Mouse (Mus musculus) CH12.LX (cell line): ENCODE data around the gene Htt. TPM values are rescaled to one million over a fixed set of nuclear protein-coding genes. Genes with fewer than 3 reads are reported as not detected.

Source experiments
- DNase-seq: peaks from one replicate; pipeline ENCODE4 v3.0.0-alpha.2; 2013; ENCODE audit errors: extremely low read depth
- H3K27ac ChIP-seq: 2 replicates; pipeline ENCODE4 v1.5.1; 2012; ENCODE audit warnings: low read depth, mild to moderate bottlenecking, control low read depth, moderate library complexity; ENCODE audit not compliant: insufficient read depth
- H3K27me3 ChIP-seq: replicated peaks from 2 replicates; pipeline ENCODE3; 2012; ENCODE audit warnings: inconsistent platforms
- H3K36me3 ChIP-seq, 2 experiments: replicated peaks in 1 of 2; 2 replicates each; pipeline versions ENCODE3 to v1.6.1; 2012; ENCODE audit warnings: inconsistent platforms in 1 of 2, low read length in 1 of 2, mild to moderate bottlenecking in 1 of 2, mixed read lengths in 1 of 2, moderate library complexity in 1 of 2; ENCODE audit not compliant: control insufficient read depth in 1 of 2, insufficient read depth in 1 of 2
- H3K4me1 ChIP-seq, 2 experiments: 2 replicates each; pipeline ENCODE4 v1.6.1; 2012; ENCODE audit warnings: inconsistent platforms in 1 of 2, moderate library complexity in 1 of 2; ENCODE audit not compliant: insufficient read depth in 2 of 2, control insufficient read depth in 1 of 2
- H3K4me2 ChIP-seq: 2 replicates; pipeline ENCODE4 v1.6.1; 2012; ENCODE audit warnings: low read depth, mild to moderate bottlenecking, control low read depth; ENCODE audit not compliant: poor library complexity, insufficient read depth, severe bottlenecking
- H3K4me3 ChIP-seq, 3 experiments: fragments of 150-350 bp in 1 of 3; sonication (generic) in 1 of 3; replicated peaks in 1 of 3; 2 replicates each; pipeline versions ENCODE3 to v1.5.1; 2011 to 2012; ENCODE audit warnings: low read depth in 2 of 3, low read length in 2 of 3, mild to moderate bottlenecking in 2 of 3, moderate library complexity in 2 of 3, control low read depth in 1 of 3, improper control_type of control experiment in 1 of 3, inconsistent platforms in 1 of 3, mixed read lengths in 1 of 3; ENCODE audit not compliant: poor library complexity in 1 of 3
- H3K79me2 ChIP-seq: replicated peaks from 2 replicates; pipeline ENCODE4 v1.6.1; 2012; ENCODE audit warnings: mild to moderate bottlenecking, moderate library complexity; ENCODE audit not compliant: control insufficient read depth, poor library complexity, insufficient read depth, severe bottlenecking; ENCODE audit errors: extremely low read depth
- H3K9ac ChIP-seq: 2 replicates; pipeline ENCODE4 v1.6.1; 2012; ENCODE audit warnings: low read depth, mild to moderate bottlenecking, control low read depth, moderate library complexity; ENCODE audit not compliant: insufficient read depth
- H3K9me3 ChIP-seq: replicated peaks from 2 replicates; pipeline ENCODE3; 2012; ENCODE audit warnings: low read length, inconsistent platforms, mixed read lengths
- BHLHE40 ChIP-seq: IDR thresholded peaks from 2 replicates; pipeline ENCODE4 v1.6.1; 2011; ENCODE audit warnings: mild to moderate bottlenecking, low read depth, low read length, improper control_type of control experiment
- E2F4 ChIP-seq: IDR thresholded peaks from 2 replicates; pipeline ENCODE4 v1.6.1; 2011; ENCODE audit warnings: low read depth, low read length, improper control_type of control experiment; ENCODE audit not compliant: insufficient replicate concordance
- ELF1 ChIP-seq: IDR thresholded peaks from 2 replicates; pipeline ENCODE4 v1.6.1; 2014; ENCODE audit warnings: low read depth, mild to moderate bottlenecking, inconsistent platforms, low read length, improper control_type of control experiment
- EP300 ChIP-seq: IDR thresholded peaks from 2 replicates; pipeline ENCODE4 v1.6.1; 2011; ENCODE audit warnings: low read length, improper control_type of control experiment
- ETS1 ChIP-seq: conservative IDR thresholded peaks from 2 replicates; pipeline ENCODE4 v1.6.1; 2012; ENCODE audit warnings: low read depth, mild to moderate bottlenecking, inconsistent platforms, low read length, improper control_type of control experiment, moderate library complexity
- GABPA ChIP-seq: IDR thresholded peaks from 2 replicates; pipeline ENCODE4 v1.6.1; 2012; ENCODE audit warnings: low read depth, low read length, improper control_type of control experiment, inconsistent platforms; ENCODE audit not compliant: insufficient replicate concordance
- IRF4 ChIP-seq: IDR thresholded peaks from 2 replicates; pipeline ENCODE4 v1.6.1; 2014; ENCODE audit warnings: low read depth, mild to moderate bottlenecking, inconsistent platforms, low read length, improper control_type of control experiment
- JUND ChIP-seq: conservative IDR thresholded peaks from 2 replicates; pipeline ENCODE4 v1.6.1; 2011; ENCODE audit warnings: low read depth, low read length, improper control_type of control experiment
- MAZ ChIP-seq: IDR thresholded peaks from 2 replicates; pipeline ENCODE4 v1.6.1; 2012; ENCODE audit warnings: low read depth, mild to moderate bottlenecking, inconsistent platforms, low read length, improper control_type of control experiment, moderate library complexity
- MEF2A ChIP-seq: IDR thresholded peaks from 2 replicates; pipeline ENCODE4 v1.6.1; 2014; ENCODE audit warnings: low read depth, mild to moderate bottlenecking, inconsistent platforms, low read length, improper control_type of control experiment, borderline replicate concordance
- MXI1 ChIP-seq: IDR thresholded peaks from 2 replicates; pipeline ENCODE4 v1.6.1; 2011; ENCODE audit warnings: mild to moderate bottlenecking, low read depth, low read length, improper control_type of control experiment
- PAX5 ChIP-seq: IDR thresholded peaks from 2 replicates; pipeline ENCODE4 v1.6.1; 2012; ENCODE audit warnings: low read length, inconsistent platforms, mixed read lengths
- POLR2AphosphoS2 ChIP-seq: IDR thresholded peaks from 2 replicates; pipeline ENCODE4 v1.6.1; 2011; ENCODE audit warnings: low read depth, low read length, improper control_type of control experiment
- SMC3 ChIP-seq: IDR thresholded peaks from 2 replicates; pipeline ENCODE4 v1.6.1; 2011; ENCODE audit warnings: low read depth, low read length, improper control_type of control experiment
- USF2 ChIP-seq: conservative IDR thresholded peaks from 2 replicates; pipeline ENCODE4 v1.6.1; 2011; ENCODE audit warnings: low read depth, low read length, improper control_type of control experiment
- ZKSCAN1 ChIP-seq: IDR thresholded peaks from 2 replicates; pipeline ENCODE4 v1.6.1; 2012; ENCODE audit warnings: low read depth, inconsistent platforms, low read length, improper control_type of control experiment, borderline replicate concordance
- ZNF384 ChIP-seq: IDR thresholded peaks from 2 replicates; pipeline ENCODE4 v1.6.1; 2012; ENCODE audit warnings: low read depth, low read length, improper control_type of control experiment, inconsistent platforms
- dilution Hi-C: fragments of 300-500 bp; cut with MboI; formaldehyde crosslinking; loops from 2 replicates; pipeline ENCODE4 v1.14.3; 2020; ENCODE audit warnings: low sequenced_read_pairs; ENCODE audit not compliant: extremely low pct_unique_long_range_greater_than_20kb, extremely low pct_ligation_motif_present
- in situ Hi-C: fragments of 300-500 bp; cut with MboI; formaldehyde crosslinking; loops from 3 replicates; pipeline ENCODE4 v1.14.3; 2019; ENCODE audit warnings: low sequenced_read_pairs, low pct_ligation_motif_present, low pct_unique_long_range_greater_than_20kb, mixed read lengths
- polyA plus RNA-seq: library from polyadenylated mRNA; unstranded; fragments of >175 nt; gene quantifications from 2 replicates; pipeline ENCODE4 v1.2.1, GENCODE M21; 2012; ENCODE audit warnings: low read depth; ENCODE audit not compliant: insufficient read length
- total RNA-seq, 2 experiments: library from RNA; depleted of rRNA; stranded (reverse); fragments of 300-350 nt in 1 of 2; fragments of >200 nt in 1 of 2; gene quantifications; 2 replicates each; pipeline ENCODE4 v1.2.3; 2012 to 2014

Gene Htt
- total and polyA plus RNA-seq, 3 experiments: 10.2 to 18.1 (median 18.1) TPM

DNA sequence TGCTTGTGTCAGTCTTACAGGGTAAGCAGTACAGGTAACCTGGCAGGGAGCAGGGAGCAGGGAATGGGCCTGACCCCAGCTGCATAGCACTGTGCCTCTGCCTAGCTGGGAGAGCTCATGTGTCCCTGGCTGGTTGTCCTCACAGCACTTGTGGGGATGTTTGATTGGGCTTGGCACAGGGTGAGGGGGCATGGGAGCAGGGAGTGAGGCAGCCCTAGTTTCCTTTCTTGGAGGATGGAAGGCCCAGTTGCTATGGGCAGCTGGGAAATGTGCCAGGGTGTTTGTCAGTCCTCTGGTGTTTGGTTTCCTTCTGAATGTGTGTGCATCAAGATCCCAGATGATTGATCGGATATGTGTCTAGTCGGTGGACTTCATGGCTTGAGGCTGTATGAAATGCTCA, 195.5 kb downstream of the Htt start:
- in situ Hi-C loops: no loop called here
- H3K27me3 ChIP-seq: peaks cover 97% of the 10 kb centered on the region
- dilution Hi-C loops: no loop called here
- no peaks in the 10 kb centered on the region for H3K36me3 ChIP-seq
- H3K9ac ChIP-seq: no peak overlapping the region
- H3K9me3 ChIP-seq: peaks cover 19% of the 10 kb centered on the region
- no peak for DNase-seq
- no peak overlapping the region for H3K4me3 ChIP-seq
- no peaks in the 10 kb centered on the region for H3K79me2 ChIP-seq
- no peaks in the 10 kb centered on the region for H3K4me1 ChIP-seq
- no peak overlapping the region for H3K4me2 ChIP-seq
- no peak overlapping the region for H3K27ac ChIP-seq
- no peak for TF ChIP-seq SMC3
- no peak for TF ChIP-seq EP300
- no peak for TF ChIP-seq IRF4
- no peak for TF ChIP-seq BHLHE40
- no peak for TF ChIP-seq USF2
- no peak for TF ChIP-seq JUND
- no peak for TF ChIP-seq MAZ
- TF ChIP-seq POLR2AphosphoS2: no peak

DNA sequence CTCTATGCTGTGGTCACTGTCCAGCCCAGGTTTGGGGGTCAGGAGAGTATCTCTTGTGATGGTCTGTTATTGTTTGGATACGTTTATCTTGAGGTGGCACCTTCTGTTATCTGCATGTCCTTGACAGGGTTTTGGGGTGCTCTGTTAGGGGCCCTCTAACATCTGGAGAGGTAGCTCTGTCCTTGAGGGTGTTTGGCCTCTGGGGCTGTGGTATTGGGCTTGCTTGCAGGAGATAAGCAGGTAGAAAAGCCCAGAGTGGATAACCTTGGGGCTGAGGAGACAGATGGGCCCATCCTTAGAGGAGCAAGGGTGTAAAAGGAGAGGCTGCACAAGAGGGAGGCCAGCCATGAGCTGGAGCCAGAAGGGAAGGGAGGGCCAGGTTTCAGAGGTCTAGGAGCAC, 198.5 kb downstream of the Htt start:
- Histone ChIP-seq H3K36me3 (no peaks in the 10 kb centered on the region), H3K9me3 (no peaks in the 10 kb centered on the region), H3K4me3 (no peak overlapping the region), H3K27ac (no peak overlapping the region), H3K4me2 (no peak overlapping the region), H3K4me1 (no peaks in the 10 kb centered on the region), H3K79me2 (no peaks in the 10 kb centered on the region), H3K9ac (no peak overlapping the region), H3K27me3 (peaks cover 67% of the 10 kb centered on the region)
- no peak for DNase-seq
- TF ChIP-seq ETS1: no peak
- no peak for TF ChIP-seq MAZ
- no peak for TF ChIP-seq USF2
- no peak for TF ChIP-seq ZKSCAN1
- no peak for TF ChIP-seq MEF2A
- TF ChIP-seq BHLHE40: no peak
- no peak for TF ChIP-seq ELF1
- no peak for TF ChIP-seq IRF4
- TF ChIP-seq MXI1: no peak
- no peak for TF ChIP-seq GABPA
- no peak for TF ChIP-seq EP300
- TF ChIP-seq ZNF384: no peak
- TF ChIP-seq PAX5: no peak
- no peak for TF ChIP-seq E2F4
- dilution Hi-C loops (no loop called here), in situ Hi-C loops (no loop called here)

Other genes starting within 250 kb of the Htt start
- 21.9 and 23.4 TPM in 2 replicates for gene Tnip2, start 247.7 kb upstream of the Htt start, total RNA-seq (2012; rRNA removed)
- gene Tnip2, start 247.7 kb upstream of the Htt start, total RNA-seq (2014; rRNA removed): 16.0 and 17.7 TPM in 2 replicates
- gene Tnip2, start 247.7 kb upstream of the Htt start, polyA plus RNA-seq: 26.8 and 30.6 TPM in 2 replicates
- 5.9 and 7.3 TPM in 2 replicates for gene Sh3bp2, start 235.9 kb upstream of the Htt start, total RNA-seq (2012; rRNA removed)
- 5.8 and 6.5 TPM in 2 replicates for gene Sh3bp2, start 235.9 kb upstream of the Htt start, total RNA-seq (2014; rRNA removed)
- gene Sh3bp2, start 235.9 kb upstream of the Htt start, polyA plus RNA-seq: 10.5 and 11.0 TPM in 2 replicates
- gene Add1, start 188.1 kb upstream of the Htt start, total RNA-seq (2012; rRNA removed): 32.1 and 45.0 TPM in 2 replicates
- 28.0 and 28.1 TPM in 2 replicates for gene Add1, start 188.1 kb upstream of the Htt start, total RNA-seq (2014; rRNA removed)
- 46.0 and 48.7 TPM in 2 replicates for gene Add1, start 188.1 kb upstream of the Htt start, polyA plus RNA-seq
- 67.0 and 67.5 TPM in 2 replicates for gene Mfsd10, start 124.5 kb upstream of the Htt start, total RNA-seq (2012; rRNA removed)
- gene Mfsd10, start 124.5 kb upstream of the Htt start, total RNA-seq (2014; rRNA removed): 40.4 and 42.1 TPM in 2 replicates
- gene Mfsd10, start 124.5 kb upstream of the Htt start, polyA plus RNA-seq: 78.6 and 92.6 TPM in 2 replicates
- 46.1 and 51.0 TPM in 2 replicates for gene Nop14, start 101.6 kb upstream of the Htt start, total RNA-seq (2012; rRNA removed)
- gene Nop14, start 101.6 kb upstream of the Htt start, total RNA-seq (2014; rRNA removed): 35.5 and 36.6 TPM in 2 replicates
- 101 and 109 TPM in 2 replicates for gene Nop14, start 101.6 kb upstream of the Htt start, polyA plus RNA-seq
- gene Grk4, start 101.4 kb upstream of the Htt start, total RNA-seq (2012; rRNA removed): 0.63 and 0.76 TPM in 2 replicates
- 0.39 and 0.56 TPM in 2 replicates for gene Grk4, start 101.4 kb upstream of the Htt start, total RNA-seq (2014; rRNA removed)
- gene Grk4, start 101.4 kb upstream of the Htt start, polyA plus RNA-seq: 0.81 and 1.4 TPM in 2 replicates
- 0.38 and 0.71 TPM in 2 replicates for gene Msantd1, start 146.3 kb downstream of the Htt start, total RNA-seq (2012; rRNA removed)
- 0.36 and 0.99 TPM in 2 replicates for gene Msantd1, start 146.3 kb downstream of the Htt start, total RNA-seq (2014; rRNA removed)
- 0.64 and 1.1 TPM in 2 replicates for gene Msantd1, start 146.3 kb downstream of the Htt start, polyA plus RNA-seq
- gene Rgs12, start 187.7 kb downstream of the Htt start, total RNA-seq (2012; rRNA removed): 5.9 and 6.8 TPM in 2 replicates
- gene Rgs12, start 187.7 kb downstream of the Htt start, total RNA-seq (2014; rRNA removed): 9.8 and 10.1 TPM in 2 replicates
- 8.1 and 8.3 TPM in 2 replicates for gene Rgs12, start 187.7 kb downstream of the Htt start, polyA plus RNA-seq